Mouse (Mus musculus): ENCODE measurements around the gene Shc4. TPM values are rescaled to one million over a fixed set of nuclear protein-coding genes. Genes with fewer than 3 reads are reported as not detected.

Gene Shc4
- total and polyA plus RNA-seq, 2 experiments from 2014 or later: 0.44 to 4.4 TPM

DNA sequence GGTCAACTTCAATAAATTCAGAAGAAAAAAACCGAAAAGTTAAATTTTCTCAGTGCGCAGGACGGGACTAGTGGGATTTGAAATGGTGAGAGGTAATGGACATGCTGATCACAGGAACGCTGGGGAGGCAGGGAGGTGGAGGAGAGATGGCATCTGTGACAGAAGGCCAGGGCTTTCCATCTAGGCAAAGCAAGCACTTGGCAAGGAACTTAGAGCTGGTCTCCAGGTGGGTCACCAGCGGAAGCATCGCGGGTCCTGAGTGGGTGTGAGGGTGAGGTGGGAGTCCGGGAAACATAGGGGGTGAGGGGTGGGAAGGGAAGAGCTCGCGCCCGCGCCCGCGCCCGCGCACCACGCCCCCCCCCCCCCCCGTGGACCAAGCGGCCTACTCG, 51.4 kb downstream of the Shc4 start:
- TF ChIP-seq EP300 (IDR thresholded peaks at IDR 0.05; ENCODE audit: low read depth) (no peak), CTCF (IDR thresholded peaks at IDR 0.05; ENCODE audit: low read depth) (no peak)
- H3K36me3 ChIP-seq (replicated peaks; ENCODE audit: control insufficient read depth, insufficient read depth, low read length): no peaks in the 10 kb centered on the region
- H3K27ac ChIP-seq (ENCODE audit: low read depth): peak overlapping the region; percentile 86
- ATAC-seq (ENCODE audit: insufficient read depth, low read depth) (no peak), DNase-seq (ENCODE audit: low spot score) (no peak)
- H3K27me3 ChIP-seq (ENCODE audit: control insufficient read depth, insufficient read depth, low read length): no peaks in the 10 kb centered on the region
- peaks cover 4% of the 10 kb centered on the region; the same call in 1 of the 2 replicates for H3K4me1 ChIP-seq (ENCODE audit: control insufficient read depth, insufficient read depth)
- no peaks in the 10 kb centered on the region for H3K9me3 ChIP-seq (replicated peaks; ENCODE audit: control insufficient read depth, low read length)
- peak overlapping the region; percentile 97 for H3K4me3 ChIP-seq (ENCODE audit: low read depth, low read length)
- peak overlapping the region; percentile 87 for H3K9ac ChIP-seq (replicated peaks; ENCODE audit: low read depth, low read length)
- WGBS: 32% methylated on average over 8 of the region's 20 CpGs
- H3K4me2 ChIP-seq (ENCODE audit: low read depth, low read length): peak overlapping the region; percentile 90

DNA sequence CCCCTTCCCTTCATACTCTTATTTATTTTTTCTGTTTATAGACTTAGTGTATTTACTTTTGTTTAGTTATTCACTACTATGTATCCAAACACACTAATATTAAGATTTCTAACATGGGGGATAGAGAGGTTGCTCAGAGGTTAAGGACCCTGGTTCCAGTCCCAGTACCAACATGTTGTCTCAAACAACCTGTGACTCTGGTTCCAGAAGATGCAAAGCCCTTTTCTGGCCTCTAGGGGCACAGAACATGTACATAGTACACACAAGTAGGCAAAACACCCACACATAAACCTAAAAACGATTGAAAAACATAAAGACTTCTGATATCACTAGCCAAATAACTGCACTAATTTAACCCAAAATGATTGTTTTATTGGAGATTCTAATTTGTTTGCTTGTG, 53.1 kb downstream of the Shc4 start:
- ATAC-seq (ENCODE audit: insufficient read depth, low read depth) (no peak), DNase-seq (ENCODE audit: low spot score) (no peak)
- no peak overlapping the region for H3K4me3 ChIP-seq (ENCODE audit: low read depth, low read length)
- H3K27ac ChIP-seq (ENCODE audit: low read depth): no peak overlapping the region
- TF ChIP-seq CTCF (IDR thresholded peaks at IDR 0.05; ENCODE audit: low read depth): peak; percentile 38
- no peak for TF ChIP-seq EP300 (IDR thresholded peaks at IDR 0.05; ENCODE audit: low read depth)
- H3K9me3 ChIP-seq (replicated peaks; ENCODE audit: control insufficient read depth, low read length): no peaks in the 10 kb centered on the region
- WGBS: 46% methylated on average over 1 of the region's 1 CpGs
- no peak overlapping the region for H3K9ac ChIP-seq (replicated peaks; ENCODE audit: low read depth, low read length)
- no peaks in the 10 kb centered on the region for H3K27me3 ChIP-seq (ENCODE audit: control insufficient read depth, insufficient read depth, low read length)
- peaks cover 4% of the 10 kb centered on the region; the same call in 1 of the 2 replicates for H3K4me1 ChIP-seq (ENCODE audit: control insufficient read depth, insufficient read depth)
- no peaks in the 10 kb centered on the region for H3K36me3 ChIP-seq (replicated peaks; ENCODE audit: control insufficient read depth, insufficient read depth, low read length)
- no peak overlapping the region for H3K4me2 ChIP-seq (ENCODE audit: low read depth, low read length)

DNA sequence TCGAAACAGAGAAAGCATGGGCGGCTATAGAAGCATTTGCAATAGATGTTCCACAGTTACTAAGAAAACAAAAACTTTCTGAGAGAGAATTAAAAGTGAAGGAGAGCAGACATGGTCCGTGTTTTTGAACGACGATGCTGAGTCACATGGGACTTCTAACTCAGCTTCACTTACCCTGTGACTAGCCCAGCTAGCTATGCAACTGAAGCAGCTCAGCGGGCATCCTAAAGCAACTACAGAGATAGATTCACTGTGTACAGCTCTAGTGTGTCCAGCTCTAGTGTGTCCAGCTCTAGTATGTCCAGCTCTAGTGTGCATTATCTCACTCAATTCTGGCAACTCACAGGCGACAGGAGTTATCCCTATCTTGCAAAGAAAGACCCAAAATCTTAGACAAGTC, 56.2 kb downstream of the Shc4 start:
- Histone ChIP-seq H3K4me2 (ENCODE audit: low read depth, low read length) (no peak overlapping the region), H3K27ac (ENCODE audit: low read depth) (no peak overlapping the region), H3K36me3 (replicated peaks; ENCODE audit: control insufficient read depth, insufficient read depth, low read length) (no peaks in the 10 kb centered on the region), H3K9me3 (replicated peaks; ENCODE audit: control insufficient read depth, low read length) (no peaks in the 10 kb centered on the region), H3K9ac (replicated peaks; ENCODE audit: low read depth, low read length) (no peak overlapping the region), H3K27me3 (ENCODE audit: control insufficient read depth, insufficient read depth, low read length) (no peaks in the 10 kb centered on the region), H3K4me3 (ENCODE audit: low read depth, low read length) (no peak overlapping the region), H3K4me1 (ENCODE audit: control insufficient read depth, insufficient read depth) (no peaks in the 10 kb centered on the region; the same call in 1 of the 2 replicates)
- DNase-seq (ENCODE audit: low spot score) (no peak), ATAC-seq (ENCODE audit: insufficient read depth, low read depth) (no peak)
- TF ChIP-seq EP300 (IDR thresholded peaks at IDR 0.05; ENCODE audit: low read depth) (no peak), CTCF (IDR thresholded peaks at IDR 0.05; ENCODE audit: low read depth) (no peak)
- WGBS: 74% methylated on average over 7 of the region's 7 CpGs

DNA sequence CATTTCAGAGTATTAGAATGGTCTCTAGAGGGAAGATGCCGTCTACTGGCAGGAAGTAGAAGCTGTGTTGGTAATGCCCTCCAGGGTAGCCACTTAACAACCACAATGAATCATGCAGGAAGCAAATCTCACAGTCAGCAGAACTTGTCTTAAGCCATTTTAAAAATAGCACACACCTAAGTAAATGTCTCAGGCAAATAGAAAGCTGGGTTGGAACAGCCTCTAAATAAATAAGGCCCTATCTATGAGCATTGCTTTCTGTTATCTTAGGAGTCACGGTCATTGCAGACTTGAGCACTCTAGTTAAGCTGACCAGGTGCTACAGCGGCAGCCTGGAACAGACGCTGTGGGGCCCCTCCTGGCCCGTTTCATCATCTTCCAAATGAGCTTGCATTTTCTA, 56.8 kb downstream of the Shc4 start:
- Histone ChIP-seq H3K36me3 (replicated peaks; ENCODE audit: control insufficient read depth, insufficient read depth, low read length) (no peaks in the 10 kb centered on the region), H3K4me3 (ENCODE audit: low read depth, low read length) (no peak overlapping the region), H3K4me1 (ENCODE audit: control insufficient read depth, insufficient read depth) (no peaks in the 10 kb centered on the region; the same call in 1 of the 2 replicates), H3K9me3 (replicated peaks; ENCODE audit: control insufficient read depth, low read length) (no peaks in the 10 kb centered on the region), H3K4me2 (ENCODE audit: low read depth, low read length) (no peak overlapping the region), H3K9ac (replicated peaks; ENCODE audit: low read depth, low read length) (no peak overlapping the region), H3K27ac (ENCODE audit: low read depth) (0 out of 2 replicates have a peak overlapping the region, but pooled peaks have one; percentile 4), H3K27me3 (ENCODE audit: control insufficient read depth, insufficient read depth, low read length) (no peaks in the 10 kb centered on the region)
- 11% methylated on average over 5 of the region's 5 CpGs for WGBS
- TF ChIP-seq EP300 (IDR thresholded peaks at IDR 0.05; ENCODE audit: low read depth) (no peak), CTCF (IDR thresholded peaks at IDR 0.05; ENCODE audit: low read depth) (peak; percentile 14; the same call in 1 of the 2 replicates)
- ATAC-seq (ENCODE audit: insufficient read depth, low read depth) (no peak), DNase-seq (ENCODE audit: low spot score) (peak; percentile 43)

DNA sequence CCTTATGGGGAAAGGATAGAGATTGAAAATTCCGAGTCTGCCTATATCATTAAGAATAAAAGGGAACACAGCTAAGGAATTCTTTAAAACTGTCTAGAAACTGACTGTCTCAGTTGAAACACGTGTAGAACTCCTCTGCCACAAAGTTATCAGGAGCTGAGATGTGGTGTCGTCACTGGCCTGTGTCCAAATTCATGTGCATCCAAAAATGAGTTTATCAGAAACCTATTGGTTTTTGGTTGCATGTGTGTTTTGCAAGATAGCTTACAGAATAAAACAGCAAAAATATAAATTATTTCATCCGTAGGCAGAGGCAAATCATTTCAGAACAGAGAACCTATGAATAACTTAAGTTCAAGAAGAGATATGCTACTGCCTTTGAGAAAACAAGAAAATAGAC, 57.3 kb downstream of the Shc4 start:
- Histone ChIP-seq H3K4me3 (ENCODE audit: low read depth, low read length) (no peak overlapping the region), H3K4me1 (ENCODE audit: control insufficient read depth, insufficient read depth) (no peaks in the 10 kb centered on the region; the same call in 1 of the 2 replicates), H3K4me2 (ENCODE audit: low read depth, low read length) (no peak overlapping the region), H3K9me3 (replicated peaks; ENCODE audit: control insufficient read depth, low read length) (no peaks in the 10 kb centered on the region), H3K36me3 (replicated peaks; ENCODE audit: control insufficient read depth, insufficient read depth, low read length) (no peaks in the 10 kb centered on the region), H3K27me3 (ENCODE audit: control insufficient read depth, insufficient read depth, low read length) (no peaks in the 10 kb centered on the region), H3K27ac (ENCODE audit: low read depth) (no peak overlapping the region), H3K9ac (replicated peaks; ENCODE audit: low read depth, low read length) (no peak overlapping the region)
- 60% methylated on average over 4 of the region's 4 CpGs for WGBS
- no peak for TF ChIP-seq CTCF (IDR thresholded peaks at IDR 0.05; ENCODE audit: low read depth)
- no peak for TF ChIP-seq EP300 (IDR thresholded peaks at IDR 0.05; ENCODE audit: low read depth)
- ATAC-seq (ENCODE audit: insufficient read depth, low read depth) (no peak), DNase-seq (ENCODE audit: low spot score) (no peak)

DNA sequence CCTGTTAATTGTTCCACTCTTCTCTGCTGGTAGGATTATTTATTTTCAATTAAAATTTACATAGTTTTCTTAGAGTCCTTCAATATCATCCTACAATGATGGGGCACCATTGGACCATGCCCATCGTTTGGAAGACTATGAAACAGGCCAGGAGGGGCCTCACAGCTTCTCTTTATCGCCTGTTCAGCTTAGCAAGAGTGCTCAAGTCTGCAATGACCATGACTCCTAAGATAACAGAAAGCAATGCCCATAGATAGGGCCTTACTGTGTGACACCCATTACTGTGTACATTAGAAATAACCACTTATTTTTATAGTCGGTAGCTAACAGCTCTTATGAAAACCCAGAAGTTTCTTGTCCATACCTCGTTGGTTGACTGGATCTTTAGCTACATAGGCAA, 58.0 kb downstream of the Shc4 start:
- H3K36me3 ChIP-seq (replicated peaks; ENCODE audit: control insufficient read depth, insufficient read depth, low read length): no peaks in the 10 kb centered on the region
- WGBS: 75% methylated on average over 4 of the region's 4 CpGs
- no peak overlapping the region for H3K4me2 ChIP-seq (ENCODE audit: low read depth, low read length)
- ATAC-seq (ENCODE audit: insufficient read depth, low read depth): no peak
- H3K9me3 ChIP-seq (replicated peaks; ENCODE audit: control insufficient read depth, low read length): no peaks in the 10 kb centered on the region
- H3K4me3 ChIP-seq (ENCODE audit: low read depth, low read length): no peak overlapping the region
- H3K9ac ChIP-seq (replicated peaks; ENCODE audit: low read depth, low read length): no peak overlapping the region
- no peak for TF ChIP-seq CTCF (IDR thresholded peaks at IDR 0.05; ENCODE audit: low read depth)
- no peak for TF ChIP-seq EP300 (IDR thresholded peaks at IDR 0.05; ENCODE audit: low read depth)
- DNase-seq (ENCODE audit: low spot score): no peak
- H3K4me1 ChIP-seq (ENCODE audit: control insufficient read depth, insufficient read depth): no peaks in the 10 kb centered on the region; the same call in 1 of the 2 replicates
- H3K27ac ChIP-seq (ENCODE audit: low read depth): no peak overlapping the region
- H3K27me3 ChIP-seq (ENCODE audit: control insufficient read depth, insufficient read depth, low read length): no peaks in the 10 kb centered on the region

Measured in heart, postnatal 0 days (tissue).